Mouse (Mus musculus) adrenal gland, postnatal 25 days (tissue): ENCODE measurements at regions not wholly inside any gene's neighbourhood (a gene's known extent, or its start where the extent isn't known, plus 50 kb on each side); places are given as distances from the start of the nearest gene placed in this dataset.

Experiments used
- DNase-seq: peaks from one replicate; pipeline ENCODE4 v3.0.0; 2021; ENCODE audit warnings: mixed read lengths

DNA sequence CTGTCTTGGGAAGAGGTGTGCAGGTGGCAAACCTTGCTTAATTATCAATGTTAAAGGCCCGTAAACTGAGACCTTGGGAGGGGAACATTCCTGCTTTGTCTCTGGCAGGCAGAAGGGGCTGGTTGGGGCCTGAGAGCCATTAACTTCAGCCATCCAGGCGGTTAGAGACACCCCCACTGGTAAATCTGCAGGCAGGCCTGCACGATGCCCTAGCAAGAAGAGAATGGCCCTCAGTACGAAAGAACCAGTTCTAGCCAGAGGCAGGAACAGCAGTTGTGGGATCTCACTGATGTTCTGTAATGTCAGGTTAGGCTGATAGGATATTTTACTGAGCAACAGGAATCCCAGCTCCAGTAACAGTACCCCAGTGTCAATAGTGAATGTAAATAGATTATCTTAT, 70.5 kb downstream of the Apip start:
- no peak for DNase-seq

DNA sequence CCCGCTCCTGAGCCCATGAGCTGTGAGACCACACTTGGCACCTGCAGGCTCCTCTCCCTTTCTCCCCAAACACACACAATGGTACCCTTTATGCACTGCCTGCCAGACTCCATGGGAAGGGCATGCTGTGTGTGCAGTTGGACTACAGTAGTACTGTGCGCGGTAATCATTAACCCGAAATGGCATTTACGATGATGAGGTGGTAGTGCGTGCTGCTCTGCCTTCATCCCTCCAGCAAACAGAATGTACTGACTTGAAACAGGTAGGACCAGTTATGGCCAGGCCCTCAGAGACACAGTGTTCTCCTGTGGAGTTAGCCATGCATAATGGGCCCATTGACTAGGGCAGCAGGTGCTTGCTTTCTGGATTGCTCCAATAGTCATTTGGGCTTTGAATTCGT, 70.9 kb downstream of the Apip start:
- no peak for DNase-seq

DNA sequence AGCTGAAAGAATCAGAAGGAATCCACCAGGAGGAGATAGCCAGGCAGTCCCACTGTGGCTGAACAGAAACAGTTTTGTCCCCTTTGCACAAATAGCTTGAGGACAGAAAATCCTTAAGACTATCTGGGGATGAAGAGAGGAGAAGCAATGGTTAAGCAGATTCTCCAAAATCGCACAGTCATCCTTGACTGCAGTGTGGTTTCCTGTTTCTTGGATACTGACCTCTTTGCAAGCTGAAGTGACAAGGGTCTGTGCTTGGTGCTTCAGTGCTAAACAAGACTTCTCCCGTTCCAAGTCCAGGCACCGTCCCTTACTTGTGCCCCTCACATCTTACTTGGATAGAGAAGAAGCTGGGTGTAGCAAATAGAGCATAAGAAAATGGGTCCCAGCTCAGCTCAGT, 71.6 kb downstream of the Apip start:
- no peak for DNase-seq

DNA sequence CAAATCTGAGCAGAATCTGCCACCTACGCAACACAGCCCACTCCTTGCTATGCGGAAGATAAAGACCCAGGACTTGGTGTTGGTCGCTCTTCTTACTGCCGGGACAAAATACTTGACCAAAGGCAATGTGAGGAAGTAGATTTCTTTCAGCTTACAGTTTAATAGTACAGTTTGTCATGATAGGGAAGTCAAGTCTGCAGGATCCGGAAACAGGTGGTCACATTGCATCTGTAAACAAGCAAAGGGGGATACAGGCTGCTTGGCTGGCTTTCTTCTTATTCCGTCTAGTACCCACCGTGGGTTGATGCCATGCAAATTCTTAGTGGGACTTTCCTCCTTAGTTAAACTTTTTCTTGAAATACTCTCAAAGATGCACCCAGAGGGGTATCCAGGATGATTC, 72.7 kb downstream of the Apip start:
- no peak for DNase-seq

DNA sequence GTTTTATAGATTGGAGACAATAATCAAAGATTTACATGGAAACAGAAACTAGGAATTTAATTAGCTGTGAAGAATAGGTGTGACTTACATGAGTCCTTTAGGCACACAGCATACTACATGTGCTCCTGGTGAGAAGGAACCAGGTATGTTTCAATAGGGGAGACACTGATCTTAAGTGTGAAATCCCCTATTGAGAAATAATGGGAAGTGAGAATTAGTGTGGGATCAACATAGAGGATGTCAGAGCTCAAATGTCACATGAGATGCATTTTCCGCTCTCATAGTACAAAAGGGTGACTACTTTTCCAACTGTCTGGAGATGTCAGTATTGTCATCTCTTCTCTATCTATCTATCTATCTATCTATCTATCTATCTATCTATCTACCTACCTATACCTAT, 79.8 kb downstream of the Apip start:
- DNase-seq = no peak

DNA sequence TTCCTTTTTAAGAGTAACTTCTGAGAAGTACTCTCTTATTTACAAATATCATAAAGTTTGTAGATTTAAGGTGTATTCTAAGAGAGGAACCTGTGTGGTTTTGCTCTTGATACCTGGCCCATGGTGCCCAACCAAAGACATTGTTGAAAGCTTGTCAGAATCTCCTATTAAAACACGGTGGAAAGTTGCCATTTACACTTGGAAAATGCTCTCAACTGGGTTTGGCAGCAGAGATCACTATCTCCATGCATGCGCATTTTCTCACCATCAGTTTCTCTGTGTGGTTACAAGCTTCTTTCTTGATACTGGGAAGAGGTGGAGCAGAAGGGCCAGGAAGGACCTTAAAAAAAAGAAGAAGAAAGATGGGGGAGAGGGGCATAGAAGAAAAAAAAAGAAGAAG, 94.3 kb downstream of the Apip start:
- DNase-seq = no peak

DNA sequence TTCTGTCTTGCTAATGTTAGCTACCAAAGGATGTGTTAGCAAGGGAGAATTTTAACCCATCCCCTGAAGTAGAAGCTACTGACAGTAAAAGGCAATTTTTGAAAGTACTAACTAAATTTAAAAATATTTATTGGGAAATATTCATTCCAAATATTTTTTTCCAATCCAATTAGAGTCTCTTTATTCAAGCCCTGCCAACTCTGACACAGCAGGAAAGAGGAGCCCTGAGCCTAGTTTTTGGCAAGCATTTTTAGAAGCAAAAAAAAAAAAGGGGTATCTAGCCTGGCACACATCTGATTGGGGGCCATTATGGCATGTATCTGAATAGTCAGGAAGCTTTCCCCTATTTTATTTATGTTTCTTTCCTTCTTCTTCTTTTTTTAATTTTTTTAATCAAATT, 94.8 kb downstream of the Apip start:
- no peak for DNase-seq

DNA sequence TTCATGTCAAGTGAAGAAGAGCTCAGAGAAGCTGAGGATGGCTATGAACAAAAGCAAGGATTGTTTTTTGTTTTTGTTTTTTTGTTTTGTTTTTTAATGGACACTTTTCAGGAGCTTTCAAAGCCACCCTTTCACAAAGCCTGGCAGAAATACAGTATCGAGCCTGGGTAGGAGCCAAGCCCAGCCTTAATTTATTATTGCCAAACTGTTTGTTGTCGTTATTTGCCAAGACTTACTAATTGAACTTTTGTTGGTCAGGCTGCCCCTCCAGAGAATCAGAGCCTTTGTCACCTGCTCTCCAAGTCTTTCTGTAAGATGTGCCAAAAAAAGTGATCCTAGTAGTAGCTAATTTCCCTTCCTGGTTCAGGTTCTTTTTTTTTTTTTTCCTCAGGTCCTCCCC, 103.9 kb downstream of the Apip start:
- DNase-seq = no peak

DNA sequence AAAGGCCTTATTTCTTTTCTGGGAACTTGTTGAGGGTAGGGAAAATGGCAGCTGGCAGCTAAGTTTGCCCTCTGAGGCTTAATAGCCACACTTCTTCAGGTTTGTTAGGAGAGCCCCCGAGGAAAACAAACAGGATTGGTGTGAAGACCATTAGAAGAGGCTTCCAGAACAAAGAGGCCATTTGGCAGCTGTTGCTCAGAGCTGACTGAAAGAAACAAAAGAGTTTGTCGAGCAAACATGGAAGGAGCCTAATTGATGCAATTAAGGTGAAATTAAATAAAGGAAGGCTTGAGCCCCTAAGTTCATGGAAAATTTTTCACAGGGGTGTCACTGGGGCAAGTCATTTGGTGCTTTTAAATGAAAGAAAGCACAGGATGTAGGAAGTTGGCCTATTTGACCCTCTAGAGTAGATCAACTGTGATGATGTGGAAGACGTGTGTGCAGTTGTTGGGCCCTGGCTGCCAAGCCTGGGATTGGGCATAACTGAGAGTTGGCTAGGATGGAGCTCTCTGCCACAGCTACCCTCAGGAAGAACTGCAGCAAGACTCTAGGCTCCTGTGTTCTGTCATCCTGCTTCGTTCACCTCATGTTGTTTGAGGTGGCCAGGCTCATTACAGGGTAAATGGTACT, 106.9 kb downstream of the Apip start:
- DNase-seq = no peak

DNA sequence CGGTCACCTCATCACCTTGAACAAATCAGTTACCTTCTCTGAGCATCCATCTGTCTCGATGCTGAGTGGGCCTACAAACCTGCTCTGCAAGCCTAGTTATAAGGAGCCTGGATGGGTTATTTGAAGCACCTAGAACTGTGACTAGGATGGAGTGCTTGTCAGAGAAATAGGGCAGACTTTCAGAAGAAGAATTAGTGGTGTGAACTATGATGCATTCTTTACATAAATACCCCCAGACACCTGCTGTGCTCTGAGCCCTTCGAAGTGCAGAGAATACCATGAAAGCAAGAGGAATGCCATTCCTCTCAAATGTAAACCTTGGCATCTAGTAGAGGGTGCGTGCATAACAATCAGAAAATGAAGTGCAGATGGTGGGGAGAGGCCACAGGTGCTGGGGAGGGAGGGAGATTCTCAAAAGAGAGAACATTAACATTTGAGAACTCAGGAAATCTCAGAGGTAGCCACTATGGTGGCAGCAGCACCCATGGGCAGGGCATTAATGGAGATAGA, 113.3 kb downstream of the Apip start:
- no peak for DNase-seq

DNA sequence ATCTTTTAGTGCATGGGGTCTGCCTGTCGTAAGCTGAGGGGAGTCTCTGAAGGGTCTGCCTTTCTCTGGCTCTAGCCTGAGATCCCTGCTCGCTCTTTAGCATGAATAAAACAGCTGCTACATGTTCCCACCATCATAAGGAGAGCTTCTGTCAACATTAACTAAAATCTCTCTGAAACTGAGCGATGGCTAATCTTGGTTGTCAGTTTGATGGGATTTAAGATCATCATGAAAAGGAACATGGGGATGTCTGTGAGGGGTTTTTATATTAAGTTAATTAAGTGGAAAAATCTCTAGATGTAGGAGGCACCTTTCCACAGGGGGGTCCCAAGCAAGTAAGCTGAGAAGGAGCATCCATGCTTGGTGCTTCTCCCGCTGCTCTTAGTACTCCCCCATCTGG, 110.5 kb downstream of the Ehf start:
- no peak for DNase-seq

DNA sequence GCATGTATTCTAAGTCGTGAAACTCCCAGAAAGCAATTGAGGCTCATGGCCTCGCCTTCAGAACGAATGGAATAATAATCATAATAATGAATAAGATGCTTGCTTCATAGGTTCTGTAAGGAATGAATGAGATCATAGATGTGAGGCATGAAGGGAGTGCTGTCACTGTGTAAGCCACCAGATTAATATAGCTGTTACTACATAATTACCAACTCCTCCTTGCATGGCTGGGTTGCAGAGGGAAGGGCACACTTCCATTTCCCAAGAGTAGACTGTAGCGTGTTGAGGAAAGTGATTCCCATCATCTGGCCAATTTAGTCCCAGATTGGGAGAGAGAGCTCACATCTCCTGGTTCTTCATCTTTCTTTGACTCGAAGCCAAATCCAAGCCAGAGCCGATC, 102.8 kb downstream of the Ehf start:
- no peak for DNase-seq

DNA sequence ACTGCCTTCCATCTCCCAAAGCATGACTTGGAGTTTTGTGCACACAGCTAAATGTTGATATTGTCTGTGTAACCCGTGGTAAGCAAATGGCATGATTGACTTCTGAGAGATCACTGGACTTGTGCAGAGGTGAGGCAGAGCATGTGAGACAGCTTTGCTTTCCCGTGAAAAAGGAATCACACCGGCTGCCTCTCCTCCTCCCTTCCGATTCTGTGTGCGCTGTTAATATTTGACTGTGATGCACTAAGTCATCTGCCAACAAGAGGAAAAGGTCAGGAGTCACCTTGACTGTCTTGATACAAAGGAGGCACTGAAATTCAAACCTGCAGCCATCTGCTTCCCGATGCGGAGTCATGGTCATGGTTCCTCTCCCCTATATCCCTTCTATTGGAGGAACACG, 98.0 kb downstream of the Ehf start:
- no peak for DNase-seq

DNA sequence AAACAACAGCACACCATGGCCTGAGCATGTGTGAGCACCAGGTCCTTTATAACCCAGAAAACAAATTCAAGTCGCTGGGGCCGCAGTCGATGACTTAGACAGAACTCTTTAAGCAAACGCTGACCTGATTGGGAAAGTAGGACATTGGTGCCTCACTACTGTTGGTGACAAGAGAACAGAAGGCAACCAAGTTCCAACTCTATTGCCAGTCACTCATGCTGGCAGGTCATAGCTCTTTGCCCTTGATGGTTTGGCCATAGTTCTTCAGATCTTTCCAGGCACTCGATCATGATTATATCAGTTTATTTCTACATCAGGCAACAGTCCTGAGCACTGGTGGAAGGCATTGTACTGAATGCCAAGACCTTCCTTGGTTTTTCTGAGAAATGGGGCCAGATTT, 94.7 kb downstream of the Ehf start:
- no peak for DNase-seq

DNA sequence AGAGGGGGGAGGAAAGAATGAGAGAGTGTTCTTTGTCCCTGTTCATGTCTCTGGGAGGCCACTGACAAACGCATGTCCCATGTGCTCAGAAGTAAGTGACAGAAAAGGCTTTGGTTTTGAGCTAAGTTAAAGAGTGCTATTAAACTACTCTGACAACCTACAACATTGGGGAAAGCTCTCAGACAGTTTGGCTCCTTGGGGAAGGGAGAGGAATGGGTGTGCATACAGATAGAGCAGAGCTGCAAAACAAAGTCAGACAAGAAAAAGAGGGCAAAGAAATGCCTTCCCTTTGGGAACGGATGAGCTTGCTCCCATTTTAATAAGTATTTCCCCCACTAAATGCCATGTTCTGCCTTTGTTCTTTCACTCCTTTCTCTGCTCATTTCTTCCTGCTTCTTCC, 94.0 kb downstream of the Ehf start:
- no peak for DNase-seq

DNA sequence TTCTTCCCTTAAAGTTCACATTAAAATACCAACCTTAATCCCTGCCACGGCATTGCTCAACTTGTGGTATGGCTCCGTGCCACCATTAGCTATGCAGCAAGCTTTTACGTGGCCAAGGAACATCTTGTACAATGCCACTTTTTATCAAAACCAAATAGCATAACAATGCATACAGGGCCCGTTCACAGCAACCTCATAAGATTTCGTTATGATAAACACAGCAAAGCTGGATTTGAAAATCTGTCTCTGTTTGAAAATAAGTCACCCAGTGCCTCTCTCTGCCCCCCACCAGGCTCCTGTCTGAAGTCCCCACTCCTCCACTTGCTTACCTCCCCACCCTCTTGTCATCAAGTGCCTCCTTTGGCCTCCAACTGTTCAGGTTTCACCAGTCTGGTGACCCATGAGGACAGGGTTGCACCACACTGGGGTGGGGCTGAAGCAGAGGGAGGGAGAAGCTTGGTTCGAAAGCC, 93.5 kb downstream of the Ehf start:
- peak; percentile 17 for DNase-seq

DNA sequence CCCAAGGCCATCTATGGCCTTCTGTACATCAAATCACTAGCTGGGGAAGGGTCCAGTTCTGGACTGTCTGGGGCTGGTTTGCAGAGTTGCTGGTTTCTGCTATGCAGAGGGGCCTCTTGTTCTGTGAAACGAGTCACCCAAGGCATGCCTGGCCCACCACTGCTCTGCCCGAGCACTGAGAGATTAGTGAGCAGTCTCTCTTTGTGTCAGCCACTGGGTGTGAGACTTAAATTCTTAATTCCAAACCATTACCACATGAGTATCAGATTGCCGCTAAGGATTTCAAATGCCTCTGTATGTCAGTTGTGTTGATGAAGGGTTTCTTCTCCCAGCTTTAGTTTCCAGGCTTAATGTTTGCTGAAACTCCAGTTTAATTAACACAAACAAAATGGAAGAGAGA, 91.9 kb downstream of the Ehf start:
- no peak for DNase-seq
